Mouse (Mus musculus): ENCODE results near the gene Hnf4a.

DNA sequence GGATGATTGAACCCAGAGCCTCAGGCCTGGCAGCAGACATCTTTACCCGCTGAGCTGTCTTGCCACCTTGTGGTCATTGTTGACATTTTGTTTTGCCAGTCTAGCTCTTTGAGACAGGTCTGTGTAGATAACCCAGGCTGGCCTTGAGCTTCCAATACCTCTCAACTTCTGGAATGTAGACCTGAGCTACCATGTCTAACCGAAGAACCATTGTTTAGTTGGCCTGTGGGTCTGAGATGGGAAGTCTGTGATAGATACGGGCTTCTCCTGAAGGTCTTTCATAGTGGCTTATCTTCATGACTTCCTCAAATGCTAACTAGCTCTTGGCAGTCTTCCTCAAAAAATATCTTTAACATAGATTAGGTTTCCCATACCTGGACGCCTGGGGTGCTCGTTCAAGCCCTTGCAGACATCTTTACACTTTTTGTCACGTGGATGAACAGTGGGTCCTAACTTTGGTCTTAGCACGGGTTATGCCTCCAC, 19.2 kb downstream of the Hnf4a start:
- TF ChIP-seq CTCF (conservative IDR thresholded peaks at IDR 0.05; ENCODE audit: low read length): no peak
- TF ChIP-seq POU5F1 (IDR thresholded peaks at IDR 0.05; ENCODE audit: borderline replicate concordance, low read length): no peak
